Mouse (Mus musculus) stomach, embryonic 16.5 days (tissue): ENCODE data around the gene Sart1. TPM values are rescaled to one million over a fixed set of nuclear protein-coding genes. Genes with fewer than 3 reads are reported as not detected.
"Not testable (repeated sequence)": the region's sequence is repeated elsewhere in the genome, so short reads cannot be mapped to it uniquely, and the experiment has no call there.

ENCODE experiments used
- ATAC-seq: fragments of 200-750 bp; cut with Nextera tagmentation; 2 replicates; pipeline ENCODE4 v1.8.0; 2017; ENCODE audit warnings: moderate number of reproducible peaks, moderate TSS enrichment; ENCODE audit not compliant: insufficient read depth, low FRiP score
- H3K27ac ChIP-seq: fragments of 300-500 bp; sonication (generic); 2 replicates; pipeline ENCODE4 v1.5.1; 2014; ENCODE audit warnings: low read length
- H3K27me3 ChIP-seq: fragments of 300-500 bp; sonication (generic); 2 replicates; pipeline ENCODE4 v1.6.1; 2014; ENCODE audit warnings: low read length, control low read depth, mixed read lengths; ENCODE audit not compliant: control insufficient read depth, insufficient read depth
- H3K36me3 ChIP-seq: fragments of 300-500 bp; sonication (generic); 2 replicates; pipeline ENCODE4 v1.6.1; 2014; ENCODE audit warnings: low read length; ENCODE audit not compliant: control insufficient read depth, insufficient read depth
- H3K4me1 ChIP-seq: fragments of 300-500 bp; sonication (generic); 2 replicates; pipeline ENCODE4 v1.6.1; 2014; ENCODE audit warnings: low read length, control low read depth, mixed read lengths; ENCODE audit not compliant: control insufficient read depth, insufficient read depth
- H3K4me2 ChIP-seq: fragments of 300-500 bp; sonication (generic); 2 replicates; pipeline ENCODE4 v1.6.1; 2014; ENCODE audit warnings: low read depth, low read length, mixed read lengths
- H3K4me3 ChIP-seq: fragments of 300-500 bp; sonication (generic); replicated peaks from 2 replicates; pipeline ENCODE4 v1.5.1; 2014; ENCODE audit warnings: mild to moderate bottlenecking, low read length
- H3K9ac ChIP-seq: fragments of 300-500 bp; sonication (generic); 2 replicates; pipeline ENCODE4 v1.6.1; 2014; ENCODE audit warnings: low read length
- H3K9me3 ChIP-seq: fragments of 300-500 bp; sonication (generic); replicated peaks from 2 replicates; pipeline ENCODE4 v1.6.1; 2016; ENCODE audit warnings: low read length, control low read depth; ENCODE audit not compliant: control insufficient read depth
- WGBS: fragments of 180-500 bp; shearing (Covaris S2); extraction: QIAGEN DNeasy Blood & Tissue Kit; methylation state at CpG from one replicate; pipeline ENCODE4 v1.1.7; 2014; 5-methylcytosine and 5-hydroxymethylcytosine counted together
- polyA plus RNA-seq: library from polyadenylated mRNA; unstranded; fragments of >200 nt; fragmentation: Nextera tagmentation; extraction: Ambion mirVana; gene quantifications from 2 replicates; pipeline ENCODE4 v1.2.1, GENCODE M21; 2015

Gene Sart1
- polyA plus RNA-seq, 1 experiment from 2014 or later: 56.4 TPM

DNA sequence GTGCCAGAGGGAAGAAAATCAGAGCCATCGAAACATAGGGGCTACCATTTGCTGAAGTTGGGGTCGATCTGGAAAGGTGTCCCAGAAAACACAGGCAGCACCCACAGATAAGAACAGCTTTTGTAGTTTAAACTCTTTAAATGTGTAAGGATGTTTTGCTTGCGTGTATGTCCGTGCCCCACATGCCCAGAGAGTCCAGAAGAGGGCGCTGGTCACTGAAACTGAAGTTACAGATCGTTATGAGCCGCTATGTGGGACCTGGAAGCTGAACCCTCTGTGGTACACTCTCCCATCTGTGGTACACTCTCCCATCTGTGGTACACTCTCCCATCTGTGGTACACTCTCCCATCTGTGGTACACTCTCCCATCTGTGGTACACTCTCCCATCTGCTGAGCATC is 18.6 kb upstream of the Sart1 start:
- H3K9ac ChIP-seq: peak overlapping the region; percentile 78
- H3K27me3 ChIP-seq: no peaks in the 10 kb centered on the region
- peak; percentile 57 for ATAC-seq
- H3K9me3 ChIP-seq: no peaks in the 10 kb centered on the region
- WGBS: 9% methylated on average over 7 of the region's 7 CpGs
- H3K4me1 ChIP-seq: no peaks in the 10 kb centered on the region
- no peaks in the 10 kb centered on the region for H3K36me3 ChIP-seq
- H3K4me3 ChIP-seq: peak overlapping the region; percentile 58
- H3K27ac ChIP-seq: peak overlapping the region; percentile 81
- H3K4me2 ChIP-seq: peak overlapping the region; percentile 79

DNA sequence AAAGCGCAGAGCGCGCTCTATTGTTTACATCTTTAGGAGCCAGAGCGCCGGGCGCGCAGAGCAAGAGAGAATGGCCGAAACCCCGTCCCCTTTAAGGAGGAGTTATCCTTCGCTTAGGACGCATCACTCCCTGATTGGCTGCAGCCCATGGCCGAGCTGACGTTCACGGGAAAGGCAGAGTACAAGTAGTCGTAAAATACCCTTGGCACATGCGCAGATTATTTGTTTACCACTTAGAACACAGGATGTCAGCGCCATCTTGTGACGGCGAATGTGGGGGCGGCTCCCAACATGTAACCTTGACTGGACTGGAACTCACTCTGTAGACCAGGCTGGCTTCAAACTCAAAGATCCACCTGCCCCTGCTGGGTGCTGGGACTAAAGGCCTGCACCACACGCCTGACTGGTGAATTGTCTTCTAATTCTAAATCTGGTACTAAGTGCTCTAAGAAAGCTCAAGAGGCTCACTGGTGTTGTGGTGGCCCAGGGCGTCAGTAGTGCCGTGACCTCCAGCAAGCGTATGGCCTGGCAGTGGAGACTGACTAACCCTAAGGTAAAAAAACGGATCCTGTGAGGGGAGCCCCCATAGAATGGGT is 18.1 kb upstream of the Sart1 start:
- peak overlapping the region; percentile 81 for H3K27ac ChIP-seq
- WGBS: 12% methylated on average over 21 of the region's 25 CpGs
- peak overlapping the region; percentile 58 for H3K4me3 ChIP-seq
- H3K4me2 ChIP-seq: peak overlapping the region; percentile 79
- not testable (repeated sequence) for H3K4me1 ChIP-seq, H3K27me3 ChIP-seq, H3K9me3 ChIP-seq, H3K36me3 ChIP-seq
- peak; percentile 75 for ATAC-seq
- H3K9ac ChIP-seq: peak overlapping the region; percentile 78

DNA sequence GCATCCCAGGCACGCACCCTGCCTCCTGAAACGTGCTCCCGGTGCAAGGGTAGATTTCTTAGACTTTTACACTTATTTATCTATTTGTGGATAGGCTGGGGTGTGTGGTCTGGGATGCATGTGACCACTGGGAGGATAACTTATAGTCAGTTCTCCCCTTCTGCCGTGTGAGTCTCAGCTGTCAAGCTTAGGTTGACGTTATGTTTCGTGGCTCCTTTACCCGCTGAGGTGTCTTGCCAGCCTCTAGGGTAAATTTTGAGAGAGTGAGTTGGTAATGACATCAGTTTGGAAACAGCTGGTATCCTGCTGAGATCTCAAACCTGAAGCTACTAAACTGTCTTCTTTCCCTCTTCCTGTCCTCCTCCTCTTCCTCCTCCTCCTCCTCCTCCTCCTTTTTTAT is 17.4 kb upstream of the Sart1 start:
- Histone ChIP-seq H3K27me3 (no peaks in the 10 kb centered on the region), H3K4me1 (no peaks in the 10 kb centered on the region), H3K4me3 (peak overlapping the region; percentile 42), H3K9me3 (no peaks in the 10 kb centered on the region), H3K36me3 (no peaks in the 10 kb centered on the region), H3K9ac (peak overlapping the region; percentile 52), H3K27ac (peak overlapping the region; percentile 52; the same call in 1 of the 2 replicates), H3K4me2 (peak overlapping the region; percentile 58)
- no peak for ATAC-seq
- WGBS: 16% methylated on average over 7 of the region's 7 CpGs

DNA sequence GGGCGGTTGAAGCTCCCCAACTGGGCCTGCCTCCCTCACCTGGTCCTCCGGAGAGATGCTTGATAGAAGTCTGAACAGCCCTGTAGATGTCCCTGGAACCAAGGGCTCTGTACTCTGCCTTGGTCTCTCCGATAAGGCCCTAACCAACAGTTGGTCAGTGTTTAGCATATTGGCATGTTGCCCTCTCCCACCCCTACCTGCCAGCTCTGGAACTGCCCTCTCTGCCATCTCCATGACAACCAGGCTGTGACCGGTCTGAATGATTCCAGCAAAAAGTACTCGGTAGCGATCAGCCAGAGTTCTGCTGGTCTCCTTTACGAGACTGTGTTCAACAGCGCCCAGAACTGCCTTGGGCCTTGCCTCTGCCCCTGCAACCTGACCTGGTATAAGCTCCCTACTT is 13.8 kb upstream of the Sart1 start, which contains the start of gene Tsga10ip:
Tsga10ip (minus strand) TSS at position 234 of the 400 bp plus-strand sequence.
- H3K36me3 ChIP-seq: no peaks in the 10 kb centered on the region
- H3K9ac ChIP-seq: no peak within 1 kb of the TSS
- H3K4me2 ChIP-seq: no peak within 1 kb of the TSS
- H3K4me1 ChIP-seq: no peaks in the 10 kb centered on the region
- no peaks in the 10 kb centered on the region for H3K9me3 ChIP-seq
- ATAC-seq: no peak
- 68% methylated on average over 8 of the region's 8 CpGs for WGBS
- H3K4me3 ChIP-seq: no peak within 1 kb of the TSS
- H3K27ac ChIP-seq: no peak within 1 kb of the TSS
- H3K27me3 ChIP-seq: no peaks in the 10 kb centered on the region

DNA sequence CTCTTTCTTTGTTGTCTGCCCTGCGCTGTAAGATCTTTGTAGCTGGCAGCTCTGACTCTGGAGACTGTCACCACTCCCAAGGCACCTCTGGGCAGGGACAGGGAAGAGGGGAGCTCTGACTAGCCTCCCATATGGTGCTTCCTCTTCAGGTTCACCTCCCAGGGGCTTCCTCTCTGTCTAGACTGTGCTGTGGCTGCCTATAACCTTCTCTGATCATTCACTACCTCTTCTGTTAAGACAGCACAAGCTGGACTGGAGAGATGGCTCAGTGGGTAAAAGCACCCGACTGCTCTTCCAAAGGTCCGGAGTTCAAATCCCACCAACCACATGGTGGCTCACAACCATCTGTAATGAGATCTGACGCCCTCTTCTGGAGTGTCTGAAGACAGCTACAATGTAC is 12.6 kb upstream of the Sart1 start:
- 73% methylated on average over 4 of the region's 4 CpGs for WGBS
- H3K4me2 ChIP-seq, ATAC-seq: not testable (repeated sequence)

DNA sequence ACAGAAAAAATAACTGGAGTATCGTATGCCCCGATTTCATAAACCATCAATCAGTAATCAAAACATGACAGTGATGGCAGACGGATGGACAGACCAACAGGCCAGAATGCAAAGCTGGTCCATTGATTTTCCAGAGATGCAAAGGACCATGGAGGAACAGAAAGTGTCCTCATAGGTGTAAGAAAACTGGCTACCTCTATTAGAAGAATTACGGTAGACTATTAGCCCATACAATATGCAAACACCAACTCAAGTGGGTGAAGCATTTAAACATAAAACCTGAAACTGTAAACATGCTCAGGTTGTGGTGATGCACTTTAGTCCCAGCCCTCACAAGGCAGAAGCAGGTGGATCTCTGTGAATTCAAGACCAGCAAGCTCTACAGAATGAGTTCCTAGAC is 6.9 kb upstream of the Sart1 start:
- H3K9ac ChIP-seq: no peak overlapping the region
- no peak overlapping the region for H3K4me3 ChIP-seq
- H3K36me3 ChIP-seq: no peaks in the 10 kb centered on the region
- peaks cover 5% of the 10 kb centered on the region; the same call in 1 of the 2 replicates for H3K4me1 ChIP-seq
- ATAC-seq: no peak
- WGBS: 70% methylated on average over 4 of the region's 4 CpGs
- H3K4me2 ChIP-seq: no peak overlapping the region
- no peaks in the 10 kb centered on the region for H3K9me3 ChIP-seq
- H3K27me3 ChIP-seq: no peaks in the 10 kb centered on the region
- no peak overlapping the region for H3K27ac ChIP-seq

More for the DNA sequence above, 12.6 kb upstream of the Sart1 start:
- H3K27me3 ChIP-seq, H3K27ac ChIP-seq, H3K9ac ChIP-seq, H3K9me3 ChIP-seq, H3K4me1 ChIP-seq, H3K36me3 ChIP-seq, H3K4me3 ChIP-seq: not testable (repeated sequence)

DNA sequence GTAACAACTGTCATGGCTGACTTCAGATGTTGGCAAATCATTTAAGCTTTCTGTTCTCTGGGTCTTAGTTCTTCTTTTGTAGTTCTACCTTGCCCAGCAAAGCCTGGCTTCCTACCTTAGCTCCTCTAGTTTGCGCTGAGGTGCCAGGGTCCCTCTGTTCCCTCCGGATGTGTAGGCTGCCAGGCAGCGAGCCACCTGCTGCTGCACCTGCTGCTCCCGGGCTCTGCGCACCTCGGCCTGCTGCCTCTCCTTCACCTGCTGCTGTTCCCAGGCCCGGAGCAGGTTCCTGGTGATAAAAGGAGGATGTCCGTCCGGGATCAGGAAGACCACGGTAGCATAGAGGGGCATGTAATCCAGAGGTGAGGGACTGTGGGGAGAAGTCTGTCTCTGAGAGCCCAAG is 5.7 kb upstream of the Sart1 start:
- no peak overlapping the region for H3K4me3 ChIP-seq
- H3K4me2 ChIP-seq: no peak overlapping the region
- no peaks in the 10 kb centered on the region for H3K27me3 ChIP-seq
- H3K9ac ChIP-seq: no peak overlapping the region
- no peaks in the 10 kb centered on the region for H3K9me3 ChIP-seq
- H3K4me1 ChIP-seq: peaks cover 16% of the 10 kb centered on the region; the same call in 1 of the 2 replicates
- 40% methylated on average over 10 of the region's 10 CpGs for WGBS
- no peak overlapping the region; the same call in 1 of the 2 replicates for H3K27ac ChIP-seq
- H3K36me3 ChIP-seq: no peaks in the 10 kb centered on the region
- ATAC-seq: no peak

DNA sequence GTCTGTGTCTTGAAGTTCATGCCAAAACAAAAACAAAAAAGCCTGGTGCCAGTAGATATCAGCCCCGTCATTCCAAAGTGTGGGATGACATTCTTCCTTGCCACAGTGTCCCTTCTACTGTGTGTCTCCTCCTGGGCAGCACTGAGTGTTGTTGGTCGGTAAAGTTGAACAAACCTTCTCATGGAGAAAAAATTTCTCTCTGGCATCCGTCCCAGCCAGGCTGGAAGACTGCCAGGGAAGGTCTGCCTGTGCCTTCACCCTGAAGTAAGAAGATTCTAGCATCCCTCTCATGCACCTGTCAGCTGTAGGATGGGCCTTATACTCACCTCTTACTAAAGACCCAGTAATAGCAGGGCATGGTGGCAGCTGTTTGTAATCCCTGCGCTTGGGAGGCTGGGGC is 4.4 kb upstream of the Sart1 start:
- Histone ChIP-seq H3K4me2 (no peak overlapping the region), H3K27me3 (no peaks in the 10 kb centered on the region), H3K36me3 (no peaks in the 10 kb centered on the region), H3K4me3 (no peak overlapping the region), H3K27ac (no peak overlapping the region), H3K9ac (no peak overlapping the region), H3K9me3 (no peaks in the 10 kb centered on the region), H3K4me1 (peaks cover 16% of the 10 kb centered on the region; the same call in 1 of the 2 replicates)
- ATAC-seq: no peak
- 52% methylated on average over 4 of the region's 4 CpGs for WGBS

DNA sequence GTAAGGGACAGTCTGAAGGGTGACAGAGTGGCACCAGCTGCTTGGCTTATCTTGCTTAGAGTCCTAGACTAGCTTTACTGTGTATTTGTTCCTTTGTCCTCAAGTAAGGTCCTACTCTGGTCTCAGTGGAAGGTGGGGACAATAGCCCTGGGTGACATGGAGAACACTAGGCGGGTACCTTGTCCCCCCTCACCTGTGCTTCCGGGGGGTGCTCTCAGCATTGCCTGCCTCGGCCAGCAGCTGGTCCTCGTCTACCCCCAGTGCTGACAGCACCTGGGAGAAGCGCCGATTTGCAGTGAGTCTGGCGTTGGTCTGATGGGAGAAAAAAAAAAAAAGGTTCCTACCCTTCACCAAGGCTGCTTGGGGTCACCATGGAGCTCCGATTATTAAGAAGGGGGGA is 1.9 kb upstream of the Sart1 start:
- peak overlapping the region; percentile 89 for H3K27ac ChIP-seq
- peak overlapping the region; percentile 98 for H3K4me3 ChIP-seq
- H3K9ac ChIP-seq: peak overlapping the region; percentile 85; the same call in 1 of the 2 replicates
- ATAC-seq: no peak
- no peaks in the 10 kb centered on the region for H3K9me3 ChIP-seq
- WGBS: 46% methylated on average over 8 of the region's 8 CpGs
- peak overlapping the region; percentile 89 for H3K4me2 ChIP-seq
- no peaks in the 10 kb centered on the region for H3K36me3 ChIP-seq
- H3K4me1 ChIP-seq: peaks cover 31% of the 10 kb centered on the region; the same call in 1 of the 2 replicates
- H3K27me3 ChIP-seq: no peaks in the 10 kb centered on the region
